Mouse (Mus musculus) heart, postnatal 0 days (tissue): Measurements from ENCODE around the gene Akna.

ENCODE experiments used
- CTCF ChIP-seq: IDR thresholded peaks from 2 replicates; pipeline ENCODE4 v1.5.1; 2016; ENCODE audit warnings: antibody characterized with exemption, control low read depth, low read depth
- EP300 ChIP-seq: IDR thresholded peaks from 2 replicates; pipeline ENCODE4 v1.6.1; 2016; ENCODE audit warnings: antibody characterized with exemption, low read depth

GRCm38 (mm10) chr4:63359861-63360260 is 43.3 kb downstream of the Akna start:
- no peak for TF ChIP-seq CTCF
- no peak for TF ChIP-seq EP300
